Mouse (Mus musculus): Measurements from ENCODE around the gene Atp1b1. TPM values are rescaled to one million over a fixed set of nuclear protein-coding genes. Genes with fewer than 3 reads are reported as not detected.

The Atp1b1 gene
- total and polyA plus RNA-seq, 3 experiments, result 0.17 to 0.32 (median 0.23) TPM

DNA sequence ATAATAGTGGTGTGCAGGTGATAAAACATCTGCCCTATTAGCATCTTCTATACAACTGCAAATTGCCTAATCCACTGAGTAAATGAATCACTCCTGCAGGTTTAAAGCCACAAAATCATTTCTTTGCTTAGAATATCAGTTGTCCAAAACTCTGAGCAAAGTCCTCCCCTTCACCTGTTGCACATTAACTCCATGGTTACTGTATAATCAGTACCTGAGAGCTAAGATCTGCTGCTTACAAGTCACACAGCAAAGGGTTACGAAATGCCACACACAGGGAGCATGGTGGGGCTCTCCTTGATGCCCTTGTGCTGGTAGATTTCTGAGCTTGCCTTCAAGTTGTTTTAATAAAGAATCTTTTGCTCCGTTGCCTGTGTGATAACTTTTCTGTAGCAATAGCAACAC lies 42.8 kb downstream of the Atp1b1 start:
- H3K27ac ChIP-seq (ENCODE audit: insufficient read depth, low read depth), result no peak overlapping the region
- no peaks in the 10 kb centered on the region for H3K79me2 ChIP-seq (replicated peaks; ENCODE audit: control insufficient read depth, extremely low read depth, insufficient read depth, poor library complexity, severe bottlenecking)
- H3K4me1 ChIP-seq (ENCODE audit: control insufficient read depth in 1 of 2, insufficient read depth in 2 of 2), result no peaks in the 10 kb centered on the region
- dilution Hi-C loops (cut with MboI; ENCODE audit: extremely low pct_ligation_motif_present, extremely low pct_unique_long_range_greater_than_20kb, low sequenced_read_pairs), result no loop called here
- no peaks in the 10 kb centered on the region for H3K27me3 ChIP-seq (replicated peaks)
- H3K4me2 ChIP-seq (ENCODE audit: insufficient read depth, low read depth, poor library complexity, severe bottlenecking), result no peak overlapping the region
- H3K36me3 ChIP-seq (replicated peaks in 1 of 2; ENCODE audit: control insufficient read depth in 1 of 2, insufficient read depth in 1 of 2, low read length in 1 of 2), result peaks cover 0 to 8% of the 10 kb centered on the region in 2 experiments
- in situ Hi-C loops (cut with MboI; ENCODE audit: low pct_ligation_motif_present, low pct_unique_long_range_greater_than_20kb, low sequenced_read_pairs), result no loop called here
- no peak overlapping the region for H3K4me3 ChIP-seq (replicated peaks in 1 of 3; ENCODE audit: low read depth in 2 of 3, low read length in 2 of 3, poor library complexity in 1 of 3)
- H3K9me3 ChIP-seq (replicated peaks; ENCODE audit: low read length), result no peaks in the 10 kb centered on the region
- no peak overlapping the region for H3K9ac ChIP-seq (ENCODE audit: insufficient read depth, low read depth)
- TF ChIP-seq JUND (conservative IDR thresholded peaks at IDR 0.05; ENCODE audit: low read depth, low read length) (no peak), USF2 (conservative IDR thresholded peaks at IDR 0.05; ENCODE audit: low read depth, low read length) (no peak), MAFK (IDR thresholded peaks at IDR 0.05; ENCODE audit: insufficient replicate concordance, low read length) (no peak), CTCF (conservative IDR thresholded peaks at IDR 0.05 in 1 of 2, IDR thresholded peaks at IDR 0.05 in 1 of 2; ENCODE audit: low read depth in 2 of 2, low read length in 2 of 2) (no peak), HCFC1 (IDR thresholded peaks at IDR 0.05; ENCODE audit: low read depth, low read length) (no peak)
- no peak for DNase-seq (ENCODE audit: extremely low read depth)

DNA sequence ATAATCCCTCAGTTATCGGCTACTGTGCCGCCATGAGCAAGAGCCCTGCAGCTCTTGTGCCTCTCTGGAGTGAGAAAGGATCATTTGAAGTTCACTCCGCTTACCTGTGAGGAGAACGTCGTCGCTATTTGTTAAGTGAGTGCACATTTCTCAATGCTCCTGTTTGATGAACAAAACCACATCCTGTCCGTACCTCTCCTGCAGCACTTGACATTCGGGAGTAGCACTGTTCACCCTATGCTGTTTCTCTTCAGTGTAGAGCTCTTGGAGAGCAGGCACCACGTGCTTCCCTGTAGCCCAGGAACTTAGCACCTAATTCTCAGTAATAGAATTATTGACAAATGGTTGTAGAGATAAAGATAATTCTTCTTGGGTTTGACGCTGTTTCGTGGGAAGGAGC lies 44.5 kb downstream of the Atp1b1 start:
- no peak overlapping the region for H3K9ac ChIP-seq (ENCODE audit: insufficient read depth, low read depth)
- TF ChIP-seq UBTF (IDR thresholded peaks at IDR 0.05; ENCODE audit: low read depth, low read length), result no peak
- no peak for TF ChIP-seq IRF4 (IDR thresholded peaks at IDR 0.05; ENCODE audit: low read depth, low read length)
- no peak for TF ChIP-seq PAX5 (IDR thresholded peaks at IDR 0.05; ENCODE audit: low read length)
- no peak for TF ChIP-seq RCOR1 (conservative IDR thresholded peaks at IDR 0.05; ENCODE audit: low read depth, low read length)
- TF ChIP-seq POLR2AphosphoS2 (IDR thresholded peaks at IDR 0.05; ENCODE audit: low read depth, low read length), result no peak
- no peak for TF ChIP-seq MAZ (IDR thresholded peaks at IDR 0.05; ENCODE audit: low read depth, low read length)
- TF ChIP-seq GABPA (IDR thresholded peaks at IDR 0.05; ENCODE audit: insufficient replicate concordance, low read depth, low read length), result no peak
- no peak for TF ChIP-seq ETS1 (conservative IDR thresholded peaks at IDR 0.05; ENCODE audit: low read depth, low read length)
- no peak for TF ChIP-seq CHD2 (IDR thresholded peaks at IDR 0.05; ENCODE audit: low read length)
- TF ChIP-seq MAFK (IDR thresholded peaks at IDR 0.05; ENCODE audit: insufficient replicate concordance, low read length), result no peak
- no peak for TF ChIP-seq MAX (IDR thresholded peaks at IDR 0.05; ENCODE audit: low read length)
- no peak for TF ChIP-seq NELFE (IDR thresholded peaks at IDR 0.05; ENCODE audit: low read depth, low read length)
- TF ChIP-seq HCFC1 (IDR thresholded peaks at IDR 0.05; ENCODE audit: low read depth, low read length), result no peak
- TF ChIP-seq MXI1 (IDR thresholded peaks at IDR 0.05; ENCODE audit: low read depth, low read length), result no peak
- no peak for TF ChIP-seq SMC3 (IDR thresholded peaks at IDR 0.05; ENCODE audit: low read depth, low read length)
- no peak for TF ChIP-seq JUND (conservative IDR thresholded peaks at IDR 0.05; ENCODE audit: low read depth, low read length)
- TF ChIP-seq EP300 (IDR thresholded peaks at IDR 0.05; ENCODE audit: low read length), result no peak
- TF ChIP-seq CHD1 (IDR thresholded peaks at IDR 0.05; ENCODE audit: low read depth, low read length), result no peak
- TF ChIP-seq POLR2A (IDR thresholded peaks at IDR 0.05; ENCODE audit: low read depth, low read length), result no peak
- no peaks in the 10 kb centered on the region for H3K79me2 ChIP-seq (replicated peaks; ENCODE audit: control insufficient read depth, extremely low read depth, insufficient read depth, poor library complexity, severe bottlenecking)
- no peaks in the 10 kb centered on the region for H3K9me3 ChIP-seq (replicated peaks; ENCODE audit: low read length)
- DNase-seq (ENCODE audit: extremely low read depth), result no peak
- peaks cover 0 to 9% of the 10 kb centered on the region in 2 experiments for H3K36me3 ChIP-seq (replicated peaks in 1 of 2; ENCODE audit: control insufficient read depth in 1 of 2, insufficient read depth in 1 of 2, low read length in 1 of 2)
- H3K27ac ChIP-seq (ENCODE audit: insufficient read depth, low read depth), result no peak overlapping the region
- dilution Hi-C loops (cut with MboI; ENCODE audit: extremely low pct_ligation_motif_present, extremely low pct_unique_long_range_greater_than_20kb, low sequenced_read_pairs) (no loop called here), in situ Hi-C loops (cut with MboI; ENCODE audit: low pct_ligation_motif_present, low pct_unique_long_range_greater_than_20kb, low sequenced_read_pairs) (no loop called here)
- no peaks in the 10 kb centered on the region for H3K4me1 ChIP-seq (ENCODE audit: control insufficient read depth in 1 of 2, insufficient read depth in 2 of 2)
- H3K27me3 ChIP-seq (replicated peaks), result no peaks in the 10 kb centered on the region
- no peak overlapping the region for H3K4me2 ChIP-seq (ENCODE audit: insufficient read depth, low read depth, poor library complexity, severe bottlenecking)
- H3K4me3 ChIP-seq (replicated peaks in 1 of 3; ENCODE audit: low read depth in 2 of 3, low read length in 2 of 3, poor library complexity in 1 of 3), result no peak overlapping the region
